Mouse (Mus musculus) MEL (cell line): Measurements from ENCODE around the gene Gng7. TPM values are rescaled to one million over a fixed set of nuclear protein-coding genes. Genes with fewer than 3 reads are reported as not detected.

Experiments
- DNase-seq: peaks from one replicate; pipeline ENCODE4 v3.0.0; 2011; ENCODE audit warnings: low read depth, low spot score
- H3K27ac ChIP-seq: 2 replicates; pipeline ENCODE4 v1.5.1; 2012; ENCODE audit warnings: low read depth, mild to moderate bottlenecking, control low read depth, low read length, moderate library complexity; ENCODE audit not compliant: control insufficient read depth
- H3K27me3 ChIP-seq, 2 experiments: fragments of 150-350 bp in 1 of 2; sonication (generic) in 1 of 2; 2 replicates each; pipeline ENCODE4 v1.6.1; 2012; ENCODE audit warnings: low read length in 2 of 2, mild to moderate bottlenecking in 2 of 2, improper control_type of control experiment in 1 of 2, moderate library complexity in 1 of 2; ENCODE audit not compliant: insufficient read depth in 2 of 2, control insufficient read depth in 1 of 2
- H3K36me3 ChIP-seq, 2 experiments: 2 replicates each; pipeline ENCODE4 v1.6.1; 2012 to 2014; ENCODE audit warnings: low read length in 2 of 2, improper control_type of control experiment in 1 of 2, inconsistent platforms in 1 of 2, mild to moderate bottlenecking in 1 of 2; ENCODE audit not compliant: insufficient read depth in 2 of 2, control insufficient read depth in 1 of 2
- H3K4me1 ChIP-seq, 2 experiments: fragments of 150-350 bp in 1 of 2; sonication (generic) in 1 of 2; 2 replicates each; pipeline ENCODE4 v1.6.1; 2012; ENCODE audit warnings: low read length in 2 of 2, improper control_type of control experiment in 1 of 2, mild to moderate bottlenecking in 1 of 2; ENCODE audit not compliant: insufficient read depth in 2 of 2, control insufficient read depth in 1 of 2
- H3K4me3 ChIP-seq, 2 experiments: fragments of 150-350 bp in 1 of 2; sonication (generic) in 1 of 2; 2 replicates each; pipeline ENCODE4 v1.5.1; 2012; ENCODE audit warnings: low read depth in 2 of 2, low read length in 2 of 2, mild to moderate bottlenecking in 2 of 2, moderate library complexity in 2 of 2, control low read depth in 1 of 2, improper control_type of control experiment in 1 of 2; ENCODE audit not compliant: control insufficient read depth in 1 of 2, insufficient read depth in 1 of 2
- H3K79me2 ChIP-seq: 2 replicates; pipeline ENCODE4 v1.6.1; 2012; ENCODE audit warnings: mild to moderate bottlenecking, low read length, moderate library complexity; ENCODE audit not compliant: control insufficient read depth, poor library complexity, insufficient read depth
- H3K9ac ChIP-seq: 2 replicates; pipeline ENCODE4 v1.6.1; 2012; ENCODE audit warnings: low read depth, mild to moderate bottlenecking, control low read depth, low read length, moderate library complexity; ENCODE audit not compliant: control insufficient read depth, poor library complexity, severe bottlenecking
- H3K9me3 ChIP-seq: fragments of 150-350 bp; sonication (generic); replicated peaks from 2 replicates; pipeline ENCODE4 v1.6.1; 2012; ENCODE audit warnings: mild to moderate bottlenecking, low read length, improper control_type of control experiment, moderate library complexity; ENCODE audit not compliant: insufficient read depth
- CTCF ChIP-seq, 3 experiments: IDR thresholded peaks in 2 of 3; conservative IDR thresholded peaks in 1 of 3; 2 replicates each; pipeline ENCODE4 v1.5.1; 2011 to 2012; ENCODE audit warnings: low read length in 3 of 3, low read depth in 2 of 3, mild to moderate bottlenecking in 2 of 3, improper control_type of control experiment in 1 of 3, inconsistent platforms in 1 of 3, mixed read lengths in 1 of 3, moderate library complexity in 1 of 3; ENCODE audit not compliant: control insufficient read depth in 1 of 3, insufficient read depth in 1 of 3, poor library complexity in 1 of 3, severe bottlenecking in 1 of 3
- JUND ChIP-seq: IDR thresholded peaks from 2 replicates; pipeline ENCODE4 v1.6.1; 2011; ENCODE audit warnings: low read depth, mild to moderate bottlenecking, improper control_type of control experiment, low read length
- MAZ ChIP-seq: IDR thresholded peaks from 2 replicates; pipeline ENCODE4 v1.6.1; 2012; ENCODE audit warnings: low read depth, mild to moderate bottlenecking, inconsistent platforms, low read length, improper control_type of control experiment
- MEF2A ChIP-seq: IDR thresholded peaks from 2 replicates; pipeline ENCODE4 v1.6.1; 2014; ENCODE audit warnings: low read depth, mild to moderate bottlenecking, inconsistent platforms, low read length, improper control_type of control experiment; ENCODE audit not compliant: poor library complexity, insufficient replicate concordance, severe bottlenecking; ENCODE audit errors: extremely low read depth
- POLR2A ChIP-seq, 2 experiments: IDR thresholded peaks; 2 replicates each; pipeline ENCODE4 v1.6.1; 2011 to 2012; ENCODE audit warnings: low read length in 2 of 2, mild to moderate bottlenecking in 2 of 2, control low read depth in 1 of 2, improper control_type of control experiment in 1 of 2, low read depth in 1 of 2, moderate library complexity in 1 of 2; ENCODE audit not compliant: control insufficient read depth in 1 of 2, insufficient read depth in 1 of 2, poor library complexity in 1 of 2
- RAD21 ChIP-seq: IDR thresholded peaks from 2 replicates; pipeline ENCODE4 v1.6.1; 2011; ENCODE audit warnings: mild to moderate bottlenecking, low read depth, low read length, improper control_type of control experiment
- SIN3A ChIP-seq: IDR thresholded peaks from 2 replicates; pipeline ENCODE4 v1.6.1; 2012; ENCODE audit warnings: low read length, improper control_type of control experiment, inconsistent platforms
- SMC3 ChIP-seq: IDR thresholded peaks from 2 replicates; pipeline ENCODE4 v1.6.1; 2011; ENCODE audit warnings: low read depth, low read length, improper control_type of control experiment
- TBP ChIP-seq: IDR thresholded peaks from 2 replicates; pipeline ENCODE4 v1.8.0; 2011; ENCODE audit warnings: low read depth, low read length, improper control_type of control experiment
- ZC3H11A ChIP-seq: IDR thresholded peaks from 2 replicates; pipeline ENCODE4 v1.6.1; 2012; ENCODE audit warnings: low read depth, mild to moderate bottlenecking, inconsistent platforms, low read length, improper control_type of control experiment
- ZMIZ1 ChIP-seq: IDR thresholded peaks from 2 replicates; pipeline ENCODE4 v1.6.1; 2012; ENCODE audit warnings: low read depth, mild to moderate bottlenecking, inconsistent platforms, low read length, improper control_type of control experiment, moderate library complexity
- polyA plus RNA-seq, 2 experiments: library from polyadenylated mRNA; stranded (reverse) in 1 of 2; unstranded in 1 of 2; fragments of >175 nt in 1 of 2; fragments of >200 nt in 1 of 2; gene quantifications; 2 replicates each; pipeline versions ENCODE4 v1.2.1 to v1.2.4; 2012; ENCODE audit warnings: low replicate concordance in 2 of 2, low read depth in 1 of 2; ENCODE audit not compliant: insufficient read length in 2 of 2, insufficient read depth in 1 of 2, missing spikeins in 1 of 2
- total RNA-seq: library from RNA; depleted of rRNA; stranded (reverse); fragments of 300-350 nt; gene quantifications from 2 replicates; pipeline ENCODE4 v1.2.3, GENCODE M21; 2012

Gene Gng7
- total and polyA plus RNA-seq, 3 experiments = 1.3 to 6.2 TPM; not detected in 1

GRCm38 (mm10) chr10:80956385-80956784 lies 58.4 kb downstream of the Gng7 start:
- DNase-seq = no peak
- H3K27me3 ChIP-seq = no peaks in the 10 kb centered on the region
- H3K4me3 ChIP-seq = no peak overlapping the region
- no peak overlapping the region for H3K9ac ChIP-seq
- H3K79me2 ChIP-seq = no peaks in the 10 kb centered on the region
- no peaks in the 10 kb centered on the region for H3K9me3 ChIP-seq
- H3K27ac ChIP-seq = no peak overlapping the region
- TF ChIP-seq ZMIZ1 (no peak), MAZ (no peak), MEF2A (no peak), JUND (no peak), CTCF (IDR thresholded peaks at IDR 0.05 in 2 of 3, conservative IDR thresholded peaks at IDR 0.05 in 1 of 3; ENCODE audit: control insufficient read depth in 1 of 3, insufficient read depth in 1 of 3, low read depth in 2 of 3, low read length in 3 of 3, poor library complexity in 1 of 3, severe bottlenecking in 1 of 3) (no peak)
- peaks cover 0 to 5% of the 10 kb centered on the region in 2 experiments; a peak in 1 of 4 replicates for H3K36me3 ChIP-seq
- H3K4me1 ChIP-seq = peaks cover 0 to 2% of the 10 kb centered on the region in 2 experiments; a peak in 2 of 4 replicates

- Histone ChIP-seq H3K9ac (no peak overlapping the region; the same call in 1 of the 2 replicates), H3K79me2 (no peaks in the 10 kb centered on the region), H3K9me3 (no peaks in the 10 kb centered on the region), H3K4me3 (no peak overlapping the region), H3K27me3 (no peaks in the 10 kb centered on the region), H3K36me3 (peaks cover 0 to 5% of the 10 kb centered on the region in 2 experiments; a peak in 1 of 4 replicates), H3K27ac (no peak overlapping the region), H3K4me1 (peaks cover 0 to 4% of the 10 kb centered on the region in 2 experiments; a peak in 3 of 4 replicates)
- peak; percentile 32; the same call in 1 of the 2 replicates for TF ChIP-seq ZC3H11A
- TF ChIP-seq RAD21 = peak; percentile 46
- no peak for TF ChIP-seq SIN3A
- TF ChIP-seq CTCF (IDR thresholded peaks at IDR 0.05 in 2 of 3, conservative IDR thresholded peaks at IDR 0.05 in 1 of 3; ENCODE audit: control insufficient read depth in 1 of 3, insufficient read depth in 1 of 3, low read depth in 2 of 3, low read length in 3 of 3, poor library complexity in 1 of 3, severe bottlenecking in 1 of 3) = peak; percentile 53 to 96 (median 75)
- 0 out of 2 replicates have a peak, but pooled peaks have one; percentile 32 for TF ChIP-seq TBP
- TF ChIP-seq SMC3 = peak; percentile 31
- peak; percentile 79 for DNase-seq
Observed at GRCm38 (mm10) chr10:80955536-80955935, 59.2 kb downstream of the Gng7 start.

GRCm38 (mm10) chr10:80954843-80955242 lies 59.9 kb downstream of the Gng7 start:
- no peaks in the 10 kb centered on the region for H3K79me2 ChIP-seq
- no peak overlapping the region for H3K4me3 ChIP-seq
- no peak for TF ChIP-seq MEF2A
- TF ChIP-seq POLR2A (IDR thresholded peaks at IDR 0.05; ENCODE audit: control insufficient read depth in 1 of 2, insufficient read depth in 1 of 2, low read depth in 1 of 2, low read length in 2 of 2, poor library complexity in 1 of 2) = no peak
- TF ChIP-seq, all 39 proteins: peak for 0
- Histone ChIP-seq H3K36me3 (peaks cover 0 to 9% of the 10 kb centered on the region in 2 experiments; a peak in 1 of 4 replicates), H3K9ac (no peak overlapping the region), H3K4me1 (peaks cover 0 to 11% of the 10 kb centered on the region in 2 experiments; a peak in 3 of 4 replicates), H3K27me3 (no peaks in the 10 kb centered on the region), H3K27ac (no peak overlapping the region), H3K9me3 (no peaks in the 10 kb centered on the region)
- DNase-seq = no peak
